Mouse (Mus musculus) NIH3T3 (cell line): ENCODE results near the gene Trim75.
"Not testable (repeated sequence)": the region's sequence is repeated elsewhere in the genome, so short reads cannot be mapped to it uniquely, and the experiment has no call there.

Source experiments
- DNase-seq: peaks from one replicate; pipeline ENCODE4 v3.0.0-alpha.2; 2012; ENCODE audit warnings: low read depth

Gene Trim75

GRCm38 (mm10) chr8:64987731-64988130, at the start of gene Trim75:
Trim75 (minus strand) TSS chr8:64987831.
- no peak for DNase-seq

GRCm38 (mm10) chr8:65037117-65037533, 49.5 kb upstream of the Trim75 start, which contains the start of gene Apela:
Apela (minus strand) TSS chr8:65037336.
- no peak for DNase-seq

GRCm38 (mm10) chr8:65034136-65034535, 46.5 kb upstream of the Trim75 start:
- DNase-seq: no peak

GRCm38 (mm10) chr8:65033056-65033455, 45.4 kb upstream of the Trim75 start:
- no peak for DNase-seq

- no peak for DNase-seq
Observed at GRCm38 (mm10) chr8:65032107-65032506, 44.5 kb upstream of the Trim75 start.

- peak; percentile 29 for DNase-seq
Observed at GRCm38 (mm10) chr8:65030735-65031485, 43.3 kb upstream of the Trim75 start.

GRCm38 (mm10) chr8:65029776-65030175, 42.1 kb upstream of the Trim75 start:
- DNase-seq: no peak

- DNase-seq: no peak
Observed at GRCm38 (mm10) chr8:65028959-65029686, 41.5 kb upstream of the Trim75 start.

GRCm38 (mm10) chr8:65022485-65022884, 34.9 kb upstream of the Trim75 start:
- peak; percentile 73 for DNase-seq

- no peak for DNase-seq
Observed at GRCm38 (mm10) chr8:65018423-65018822, 30.8 kb upstream of the Trim75 start, which contains the start of the genes Trim61 and Trim60. Trim61 (minus strand) TSS chr8:65018523. Trim60 (minus strand) TSS chr8:65018584.

- DNase-seq: not testable (repeated sequence)
Observed at GRCm38 (mm10) chr8:65007616-65008015, 20.0 kb upstream of the Trim75 start.

- no peak for DNase-seq
Observed at GRCm38 (mm10) chr8:64998806-64999365, 11.3 kb upstream of the Trim75 start.

GRCm38 (mm10) chr8:64983150-64983897, 4.3 kb downstream of the Trim75 start:
- DNase-seq: no peak

- peak; percentile 29 for DNase-seq
Observed at GRCm38 (mm10) chr8:64962836-64963235, 24.8 kb downstream of the Trim75 start.

GRCm38 (mm10) chr8:64959025-64959424, 28.6 kb downstream of the Trim75 start:
- no peak for DNase-seq

- no peak for DNase-seq
Observed at GRCm38 (mm10) chr8:64952101-64952500, 35.5 kb downstream of the Trim75 start.

- no peak for DNase-seq
Observed at GRCm38 (mm10) chr8:64948371-64948770, 39.3 kb downstream of the Trim75 start.

GRCm38 (mm10) chr8:64947698-64948034, 40.0 kb downstream of the Trim75 start:
- no peak for DNase-seq

- peak; percentile 96 for DNase-seq
Observed at GRCm38 (mm10) chr8:64946820-64947697, 40.6 kb downstream of the Trim75 start, which contains the start of gene Tmem192. Tmem192 (plus strand) TSS chr8:64947185.

GRCm38 (mm10) chr8:64946441-64946819, 41.2 kb downstream of the Trim75 start:
- no peak for DNase-seq

GRCm38 (mm10) chr8:64945606-64946005, 42.0 kb downstream of the Trim75 start:
- DNase-seq: no peak
